Mouse (Mus musculus) heart, postnatal 0 days (tissue): ENCODE data around the gene Alg14.

ENCODE experiments used
- CTCF ChIP-seq: IDR thresholded peaks from 2 replicates; pipeline ENCODE4 v1.5.1; 2016; ENCODE audit warnings: antibody characterized with exemption, control low read depth, low read depth
- EP300 ChIP-seq: IDR thresholded peaks from 2 replicates; pipeline ENCODE4 v1.6.1; 2016; ENCODE audit warnings: antibody characterized with exemption, low read depth

- TF ChIP-seq CTCF, result no peak
- no peak for TF ChIP-seq EP300
Observed at GRCm38 (mm10) chr3:121242941-121243340, 48.6 kb upstream of the Alg14 start.
